Mouse (Mus musculus) testis, adult 2 months (tissue): ENCODE measurements around the gene Orc3. TPM values are rescaled to one million over a fixed set of nuclear protein-coding genes. Genes with fewer than 3 reads are reported as not detected.

Experiments
- H3K27ac ChIP-seq: fragments of 200-500 bp; 2 replicates; pipeline ENCODE4 v1.5.1; 2012; ENCODE audit warnings: low read depth, low read length; ENCODE audit not compliant: control insufficient read depth, insufficient read depth
- H3K27me3 ChIP-seq: fragments of 200-500 bp; 2 replicates; pipeline ENCODE4 v1.6.1; 2012; ENCODE audit warnings: mild to moderate bottlenecking, low read length, moderate library complexity; ENCODE audit not compliant: control insufficient read depth, insufficient read depth
- H3K36me3 ChIP-seq: fragments of 200-500 bp; 2 replicates; pipeline ENCODE4 v1.6.1; 2012; ENCODE audit warnings: mild to moderate bottlenecking, low read length; ENCODE audit not compliant: control insufficient read depth, insufficient read depth
- H3K4me1 ChIP-seq: fragments of 200-500 bp; 2 replicates; pipeline ENCODE4 v1.6.1; 2012; ENCODE audit warnings: low read length; ENCODE audit not compliant: control insufficient read depth, insufficient read depth
- H3K4me3 ChIP-seq: fragments of 200-500 bp; 2 replicates; pipeline ENCODE4 v1.5.1; 2012; ENCODE audit warnings: low read depth, mild to moderate bottlenecking, low read length, moderate library complexity, mixed read lengths; ENCODE audit not compliant: control insufficient read depth
- CTCF ChIP-seq: fragments of 200-500 bp; IDR thresholded peaks from 2 replicates; pipeline ENCODE4 v1.5.1; 2012; ENCODE audit warnings: low read depth, mild to moderate bottlenecking, inconsistent platforms, low read length, moderate library complexity; ENCODE audit not compliant: control insufficient read depth, insufficient read depth, insufficient replicate concordance
- POLR2A ChIP-seq: fragments of 200-500 bp; IDR thresholded peaks from 2 replicates; pipeline ENCODE4 v1.6.1; 2012; ENCODE audit warnings: low read depth, mild to moderate bottlenecking, inconsistent platforms, low read length, moderate library complexity; ENCODE audit not compliant: control insufficient read depth
- polyA plus RNA-seq: library from polyadenylated mRNA; depleted of rRNA; stranded (reverse); fragments of >200 nt; gene quantifications from 2 replicates; pipeline ENCODE4 v1.2.3, GENCODE M21; 2012

Gene Orc3
- polyA plus RNA-seq, 1 experiment = 14.1 TPM

GRCm38 (mm10) chr4:34625556-34625955 lies 10.8 kb upstream of the Orc3 start:
- H3K27me3 ChIP-seq = no peaks in the 10 kb centered on the region
- no peaks in the 10 kb centered on the region for H3K4me1 ChIP-seq
- no peak overlapping the region for H3K4me3 ChIP-seq
- H3K36me3 ChIP-seq = no peaks in the 10 kb centered on the region; the same call in 1 of the 2 replicates
- no peak overlapping the region for H3K27ac ChIP-seq
- TF ChIP-seq POLR2A (no peak), CTCF (no peak)

DNA sequence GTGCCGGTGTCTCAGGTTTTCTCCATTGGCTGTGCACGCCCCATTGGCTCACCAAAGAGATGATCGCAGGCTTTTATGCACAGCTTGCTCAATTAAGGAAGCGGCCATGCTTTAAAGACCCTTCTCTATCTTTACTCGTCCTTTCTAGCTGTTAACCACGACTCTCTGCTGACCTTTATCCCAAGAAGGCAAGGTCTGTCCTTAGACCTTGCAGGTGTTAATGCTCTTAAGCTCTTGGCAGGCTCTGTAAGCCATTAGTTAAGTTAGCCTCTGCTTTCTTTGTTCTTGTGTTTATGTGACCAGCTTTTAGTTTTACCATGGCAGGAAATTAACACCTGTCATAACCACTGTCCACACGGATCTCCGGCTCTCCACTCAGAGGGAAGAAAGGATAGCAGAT lies 1.4 kb upstream of the Orc3 start:
- no peaks in the 10 kb centered on the region for H3K27me3 ChIP-seq
- no peak overlapping the region for H3K4me3 ChIP-seq
- H3K36me3 ChIP-seq = no peaks in the 10 kb centered on the region
- peaks cover 11% of the 10 kb centered on the region for H3K4me1 ChIP-seq
- H3K27ac ChIP-seq = no peak overlapping the region
- TF ChIP-seq POLR2A = no peak

DNA sequence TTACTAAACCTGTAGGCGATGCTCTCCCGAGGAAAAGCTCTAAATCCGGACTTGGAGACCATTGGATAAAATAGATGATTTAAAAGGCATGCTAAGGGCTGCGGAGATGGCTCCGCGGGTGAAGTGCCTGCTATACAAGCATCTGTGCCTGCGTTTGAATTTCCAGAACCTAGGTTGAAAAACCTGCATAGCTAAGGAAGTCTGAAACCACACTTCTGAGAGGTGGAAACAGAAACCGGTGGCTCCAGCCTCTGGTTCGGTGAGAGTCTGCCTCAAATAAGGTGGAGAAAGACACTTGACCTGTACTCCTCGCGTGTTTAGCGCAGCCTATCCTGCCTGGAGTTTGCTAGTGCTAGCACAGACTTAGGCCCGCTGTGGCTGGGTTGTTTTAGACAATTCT lies 559 bp upstream of the Orc3 start:
- Histone ChIP-seq H3K36me3 (no peaks in the 10 kb centered on the region), H3K27me3 (no peaks in the 10 kb centered on the region), H3K27ac (no peak overlapping the region), H3K4me1 (peaks cover 11% of the 10 kb centered on the region), H3K4me3 (peak overlapping the region; percentile 97)
- TF ChIP-seq POLR2A (no peak), CTCF (no peak)

- Histone ChIP-seq H3K4me1 (peaks cover 11% of the 10 kb centered on the region), H3K27ac (no peak overlapping the region), H3K4me3 (peak overlapping the region; percentile 29), H3K36me3 (no peaks in the 10 kb centered on the region), H3K27me3 (no peaks in the 10 kb centered on the region)
- TF ChIP-seq CTCF (no peak), POLR2A (no peak)
Measured at GRCm38 (mm10) chr4:34613571-34614145, 1.1 kb downstream of the Orc3 start.

DNA sequence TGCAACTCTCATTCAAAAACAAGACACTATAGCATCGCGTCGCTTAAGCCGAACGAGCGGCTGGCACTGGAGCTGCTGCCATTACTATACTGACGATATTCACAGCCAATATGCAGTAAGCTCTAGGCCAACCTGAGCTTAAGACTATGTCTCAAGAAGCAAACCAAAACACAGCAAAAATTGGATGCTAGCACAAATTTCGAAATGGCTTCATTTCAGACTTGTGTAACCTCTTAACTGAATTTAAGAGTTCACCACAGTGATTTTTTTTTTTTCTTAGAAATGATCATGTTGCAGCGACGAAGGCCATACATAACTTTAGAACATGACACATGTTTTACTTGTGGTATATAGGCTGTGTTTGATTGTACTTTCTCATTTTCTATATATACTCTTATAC lies 8.1 kb downstream of the Orc3 start:
- Histone ChIP-seq H3K27me3 (no peaks in the 10 kb centered on the region), H3K4me1 (no peaks in the 10 kb centered on the region), H3K4me3 (no peak overlapping the region), H3K36me3 (peaks cover 1% of the 10 kb centered on the region; the same call in 1 of the 2 replicates), H3K27ac (no peak overlapping the region)
- TF ChIP-seq POLR2A (no peak), CTCF (no peak)

GRCm38 (mm10) chr4:34603123-34603522 lies 11.6 kb downstream of the Orc3 start:
- no peaks in the 10 kb centered on the region for H3K4me1 ChIP-seq
- H3K36me3 ChIP-seq = peaks cover 1% of the 10 kb centered on the region; the same call in 1 of the 2 replicates
- no peak overlapping the region for H3K27ac ChIP-seq
- no peak overlapping the region for H3K4me3 ChIP-seq
- TF ChIP-seq CTCF = no peak
- no peak for TF ChIP-seq POLR2A
- no peaks in the 10 kb centered on the region for H3K27me3 ChIP-seq

- Histone ChIP-seq H3K4me3 (no peak overlapping the region), H3K4me1 (no peaks in the 10 kb centered on the region; the same call in 1 of the 2 replicates), H3K27me3 (no peaks in the 10 kb centered on the region), H3K27ac (no peak overlapping the region), H3K36me3 (no peaks in the 10 kb centered on the region)
- TF ChIP-seq CTCF (no peak), POLR2A (no peak)
Measured at GRCm38 (mm10) chr4:34584871-34585607, 29.7 kb downstream of the Orc3 start.
